Mouse (Mus musculus) frontal cortex, postnatal 36 days (tissue): Measurements from ENCODE around the gene Armc9.

Experiments used
- DNase-seq, 2 experiments: peaks; one replicate each; pipeline ENCODE4 v3.0.0; 2022; ENCODE audit warnings: low spot score in 2 of 2

Armc9 gene

DNA sequence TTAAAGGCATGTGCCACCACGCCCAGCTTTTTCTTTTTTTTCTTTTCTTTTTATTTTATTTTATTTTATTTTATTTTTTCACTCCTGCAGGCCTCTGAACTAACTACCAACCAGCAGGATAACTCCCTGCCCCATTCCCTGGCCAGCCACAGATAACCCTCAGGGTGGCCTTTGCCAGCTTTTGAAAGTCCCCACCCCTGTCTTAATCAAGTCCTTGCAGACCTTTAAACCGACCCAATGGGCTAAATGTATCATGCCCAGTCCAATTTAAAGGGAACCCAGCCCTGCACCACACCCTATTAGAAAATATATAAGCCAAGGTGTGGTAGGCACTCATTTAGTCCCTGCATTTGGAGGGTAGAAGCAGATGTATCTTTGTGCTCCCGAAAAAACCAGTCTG lies 157.7 kb downstream of the Armc9 start:
- no peak for DNase-seq

DNA sequence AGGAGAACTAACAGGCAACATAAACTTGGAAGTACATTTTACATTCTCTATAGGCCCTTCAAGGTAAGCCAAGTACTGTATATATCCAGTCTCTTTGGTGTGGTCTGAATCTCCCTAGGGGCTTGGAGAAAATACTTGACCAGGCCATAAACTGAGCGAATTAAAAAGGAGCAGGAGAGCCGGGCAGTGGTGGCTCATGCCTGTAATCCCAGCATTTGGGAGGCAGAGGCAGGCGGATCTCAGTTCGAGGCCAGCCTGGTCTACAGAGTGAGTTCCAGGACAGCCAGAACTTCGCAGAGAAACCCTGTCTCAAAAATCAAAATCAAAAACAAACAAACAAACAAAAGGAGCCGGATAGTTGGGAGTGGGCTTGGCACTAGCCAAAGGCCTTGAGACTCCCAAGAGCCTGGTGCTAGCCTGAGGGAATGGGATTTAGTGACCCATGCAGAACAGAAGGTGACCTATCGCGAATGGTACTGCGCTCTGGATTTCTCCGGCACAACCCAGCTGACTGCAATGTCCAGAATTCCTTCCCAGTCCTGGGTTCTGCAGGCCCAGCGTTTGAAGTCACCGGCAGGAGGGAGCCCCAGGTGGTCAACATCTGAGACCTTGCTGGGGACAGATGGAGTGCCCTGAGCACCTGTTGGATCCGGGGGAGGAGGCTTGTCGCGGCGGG lies 158.7 kb downstream of the Armc9 start:
- no peak for DNase-seq

DNA sequence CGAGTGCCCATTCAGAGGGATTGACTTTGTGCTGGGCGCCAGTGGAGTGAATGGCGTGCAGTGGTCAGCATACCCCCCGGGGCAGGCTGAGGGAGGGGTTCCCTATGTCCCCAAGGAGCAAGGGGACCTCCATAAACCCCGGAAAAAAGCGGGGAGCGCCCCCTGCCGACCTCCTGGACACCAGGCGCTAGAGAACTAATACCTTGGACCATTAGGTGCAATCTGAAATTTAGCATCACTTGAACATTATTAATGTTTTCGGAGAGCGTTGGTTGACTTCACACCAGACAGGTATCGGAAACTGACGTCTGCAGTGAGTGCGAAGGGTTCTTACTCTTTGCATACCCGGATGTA lies 159.2 kb downstream of the Armc9 start:
- no peak for DNase-seq

DNA sequence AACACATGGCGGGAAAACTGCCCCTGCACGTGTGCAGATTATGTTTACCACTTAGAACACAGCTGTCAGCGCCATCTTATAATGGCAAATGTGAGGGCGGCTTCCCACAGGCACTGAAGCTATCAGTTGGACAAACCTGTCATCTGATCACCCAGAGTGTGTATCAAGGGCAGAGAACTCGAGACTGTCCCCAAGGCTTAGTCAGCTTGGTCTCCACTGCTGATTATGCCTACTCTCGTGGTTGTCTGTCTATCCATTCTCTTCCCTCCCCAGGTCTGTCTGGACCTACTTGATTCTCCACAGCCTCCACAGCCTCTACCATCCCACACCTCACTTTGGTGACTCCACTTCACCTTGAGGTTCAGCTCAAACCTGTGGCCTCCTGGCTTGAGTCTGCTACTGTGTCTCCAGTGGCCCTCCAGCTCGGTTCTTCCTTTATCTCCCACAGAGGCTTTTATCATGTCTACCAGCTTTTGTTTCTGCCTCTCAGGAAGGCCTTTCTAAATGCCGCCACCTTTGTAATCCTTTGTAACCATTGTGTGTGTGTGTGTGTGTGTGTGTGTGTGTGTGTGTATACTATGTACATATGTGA lies 166.3 kb downstream of the Armc9 start:
- no peak for DNase-seq
